Mouse (Mus musculus): ENCODE data around the gene Tsku. TPM values are rescaled to one million over a fixed set of nuclear protein-coding genes. Genes with fewer than 3 reads are reported as not detected.

Gene Tsku
- polyA plus RNA-seq (2012), result not detected in 2 replicates

DNA sequence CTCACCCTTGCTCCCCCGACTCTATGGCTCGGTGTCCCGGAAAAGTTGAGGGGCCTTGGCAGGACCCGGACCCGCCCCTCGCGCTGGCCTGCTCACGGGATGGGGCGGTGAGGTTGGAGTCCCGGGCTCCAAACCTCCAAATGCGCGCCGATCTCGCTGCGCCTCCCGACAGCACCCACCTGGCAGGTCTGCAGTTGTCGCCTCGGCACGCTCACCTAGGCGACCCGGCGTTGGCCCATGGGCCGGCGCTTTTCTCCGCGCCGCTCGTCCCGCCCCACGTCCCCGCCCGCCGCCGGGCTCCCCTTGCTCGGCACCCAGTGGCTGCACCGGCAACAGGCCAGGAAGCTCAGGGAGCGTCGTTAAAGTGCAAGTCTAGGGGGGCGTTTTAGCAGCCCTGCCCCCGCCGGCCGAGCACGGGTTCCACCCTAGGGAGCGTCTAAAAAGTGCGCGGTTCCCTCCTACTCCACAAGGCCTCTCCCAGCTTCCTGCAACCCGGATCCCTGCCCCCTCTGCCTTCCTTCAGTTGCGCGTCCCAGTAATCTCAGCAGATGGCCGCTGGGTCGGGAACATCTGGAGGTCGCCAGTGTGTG lies at the start of gene Tsku:
Tsku (minus strand) TSS at position 266 of the 590 bp plus-strand sequence.
- no peak for TF ChIP-seq GATA1 (IDR thresholded peaks at IDR 0.05; ENCODE audit: low read length)

DNA sequence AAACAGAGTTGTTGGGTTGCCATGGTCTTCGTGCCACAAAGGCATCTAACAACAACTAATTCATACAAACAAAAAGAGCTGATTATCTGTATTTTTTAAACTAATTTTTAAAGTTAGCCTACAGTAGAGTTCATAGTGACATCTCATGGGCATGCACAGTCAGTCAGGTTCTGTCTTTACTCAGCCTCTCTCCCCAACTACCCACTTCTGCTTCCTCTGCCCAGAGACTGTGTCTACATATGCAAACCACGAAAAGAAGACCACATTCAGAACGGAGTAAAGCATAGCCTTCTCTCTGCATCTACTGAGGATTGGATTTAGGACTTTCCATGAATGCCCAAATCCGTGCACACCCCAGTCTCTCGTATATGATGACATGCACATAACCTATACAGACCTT lies 46.5 kb upstream of the Tsku start:
- TF ChIP-seq GATA1 (IDR thresholded peaks at IDR 0.05; ENCODE audit: low read length), result no peak

DNA sequence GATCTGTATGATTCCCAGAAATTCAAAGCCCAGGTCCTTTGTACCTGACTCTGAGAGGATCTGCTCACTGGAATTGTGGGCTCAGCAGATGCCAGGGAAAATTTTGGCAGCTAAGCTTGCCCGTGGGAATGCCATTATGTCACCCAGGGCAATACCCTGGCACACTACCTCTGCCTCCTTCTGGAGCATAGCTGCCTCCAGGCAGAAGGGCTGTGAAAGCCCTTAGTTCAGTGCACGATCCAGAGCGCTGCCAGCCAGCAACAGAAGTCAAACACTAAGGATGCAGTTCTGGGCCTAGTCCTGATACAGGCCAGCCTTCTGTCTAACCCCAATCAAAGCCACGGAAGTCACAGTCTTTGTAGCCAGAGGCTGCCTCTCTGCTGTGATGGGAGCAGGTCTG lies 42.9 kb upstream of the Tsku start:
- no peak for TF ChIP-seq GATA1 (IDR thresholded peaks at IDR 0.05; ENCODE audit: low read length)

DNA sequence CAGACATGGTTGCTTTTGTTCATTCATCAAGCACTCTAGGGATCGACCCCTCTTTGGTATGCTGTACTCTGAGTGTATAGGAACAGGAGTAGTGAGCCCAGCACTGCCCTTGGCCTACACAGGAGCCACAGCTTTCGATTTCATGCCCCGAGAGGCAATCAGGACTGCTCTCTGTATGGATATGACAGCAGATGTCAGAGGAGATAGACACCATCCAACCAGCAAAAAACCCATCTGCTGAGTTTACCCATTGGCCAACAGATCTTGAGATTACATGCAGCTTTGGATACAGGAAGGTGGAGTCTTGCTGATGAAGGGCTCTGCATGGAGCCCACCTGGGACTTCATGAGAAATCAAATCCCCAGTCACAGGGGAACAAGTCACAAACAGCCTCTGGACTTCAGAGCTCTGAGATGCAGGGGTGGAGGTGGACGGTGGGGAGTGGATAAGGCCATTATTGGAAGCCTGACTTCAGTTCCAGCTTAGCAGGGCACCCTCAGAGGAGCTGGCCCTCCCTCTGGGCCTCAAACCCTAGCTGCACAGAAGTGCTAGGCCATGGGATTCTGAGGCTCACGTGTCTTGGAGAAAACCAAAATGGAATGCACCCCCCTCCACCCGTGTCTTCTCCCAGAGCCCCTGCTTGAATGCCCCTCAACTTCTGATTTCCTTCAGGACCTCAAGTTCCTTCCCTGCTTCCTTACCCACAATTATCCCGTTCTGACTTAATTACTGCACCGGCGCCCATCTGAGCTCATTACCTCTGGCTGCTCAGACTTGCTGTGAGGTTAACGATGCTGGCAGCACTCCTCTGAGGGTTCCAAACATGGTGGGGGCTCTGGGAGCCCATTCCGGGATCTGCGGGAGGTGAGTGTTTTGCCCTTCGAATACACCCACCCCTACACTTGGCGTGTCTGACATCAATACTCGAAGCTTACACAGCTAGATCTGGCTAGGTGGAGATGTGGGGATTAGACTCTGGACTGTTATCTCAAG lies 41.8 kb upstream of the Tsku start:
- no peak for TF ChIP-seq GATA1 (IDR thresholded peaks at IDR 0.05; ENCODE audit: low read length)

DNA sequence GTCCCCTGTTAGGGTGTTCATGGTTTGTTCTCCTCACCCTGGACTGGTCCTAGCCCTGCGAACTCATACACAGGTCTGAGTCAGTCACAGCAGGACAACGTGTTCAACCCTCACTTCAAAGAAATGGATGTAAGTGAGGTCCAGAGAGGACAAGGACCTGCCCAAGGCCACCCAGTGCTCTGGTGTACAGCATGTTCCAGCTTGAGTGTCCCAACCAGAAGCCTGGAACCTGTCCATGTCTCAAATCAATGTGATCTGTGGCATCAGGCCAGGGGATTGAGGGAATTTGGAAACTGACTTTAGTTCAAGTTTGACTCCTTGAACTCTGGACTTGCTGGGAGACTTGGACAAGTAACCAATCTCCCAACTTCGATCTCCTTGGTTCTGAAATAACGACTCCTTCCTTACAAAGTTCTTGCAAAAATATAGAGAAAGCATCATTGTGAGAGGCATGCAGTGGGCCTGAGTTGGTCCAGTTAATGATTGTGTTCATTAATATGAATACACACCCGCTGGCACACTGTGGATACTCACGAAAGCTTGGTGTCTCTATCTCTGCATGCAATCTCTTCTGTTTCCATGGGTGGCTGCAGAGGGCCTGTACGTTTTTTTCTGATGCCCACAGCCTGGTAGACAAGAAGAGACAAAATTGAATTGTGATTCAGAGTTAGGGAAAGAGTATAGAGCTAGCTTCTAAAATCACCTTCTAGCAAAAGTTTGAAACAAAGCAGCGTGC lies 31.5 kb upstream of the Tsku start:
- TF ChIP-seq GATA1 (IDR thresholded peaks at IDR 0.05; ENCODE audit: low read length), result no peak

DNA sequence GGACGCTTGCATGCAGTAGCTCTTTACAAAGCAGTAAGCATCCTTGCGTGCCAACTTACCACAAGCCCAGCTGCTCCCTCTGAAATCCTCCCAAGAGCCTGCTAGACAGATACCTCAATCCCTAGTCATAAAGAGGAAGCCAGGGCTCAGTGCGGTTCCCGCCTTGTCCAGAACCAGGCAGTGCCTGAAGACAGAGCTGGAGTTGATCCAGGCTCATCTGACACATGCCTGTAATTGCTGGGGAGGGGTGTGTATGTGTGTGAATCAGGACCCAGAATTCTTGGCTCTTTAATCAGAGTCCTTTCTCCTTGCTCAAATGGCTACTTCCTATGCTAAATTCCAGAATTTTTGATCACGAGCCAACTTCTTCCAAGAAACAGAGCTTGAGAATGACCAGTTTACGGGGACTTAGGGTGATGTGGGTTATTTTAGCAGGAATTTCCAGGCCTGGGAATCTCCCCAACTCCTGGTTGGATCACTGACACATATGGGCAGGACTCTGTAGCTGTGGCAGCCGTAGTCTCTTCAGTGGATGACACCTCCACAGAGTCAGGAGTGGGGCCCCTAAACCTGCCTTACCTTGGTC lies 30.3 kb upstream of the Tsku start:
- no peak for TF ChIP-seq GATA1 (IDR thresholded peaks at IDR 0.05; ENCODE audit: low read length)

DNA sequence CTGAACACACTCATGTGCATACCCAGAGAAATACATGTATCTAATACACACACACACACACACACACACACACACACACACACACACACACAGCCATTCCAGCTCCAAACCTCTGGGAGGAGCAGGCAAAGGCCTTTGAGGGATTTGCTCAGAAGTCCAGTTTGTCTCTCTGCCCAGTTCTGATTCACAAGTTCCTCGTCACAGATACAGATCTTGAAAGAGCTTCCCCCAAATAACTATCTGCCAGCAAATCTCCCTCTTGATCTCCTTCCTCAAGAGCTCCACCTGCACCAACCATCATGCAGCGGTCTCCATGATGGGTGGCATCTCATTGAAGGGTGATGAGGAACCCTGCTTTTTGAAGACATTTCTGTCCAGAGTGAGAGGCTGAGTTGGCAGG lies 29.4 kb upstream of the Tsku start:
- no peak for TF ChIP-seq GATA1 (IDR thresholded peaks at IDR 0.05; ENCODE audit: low read length)

DNA sequence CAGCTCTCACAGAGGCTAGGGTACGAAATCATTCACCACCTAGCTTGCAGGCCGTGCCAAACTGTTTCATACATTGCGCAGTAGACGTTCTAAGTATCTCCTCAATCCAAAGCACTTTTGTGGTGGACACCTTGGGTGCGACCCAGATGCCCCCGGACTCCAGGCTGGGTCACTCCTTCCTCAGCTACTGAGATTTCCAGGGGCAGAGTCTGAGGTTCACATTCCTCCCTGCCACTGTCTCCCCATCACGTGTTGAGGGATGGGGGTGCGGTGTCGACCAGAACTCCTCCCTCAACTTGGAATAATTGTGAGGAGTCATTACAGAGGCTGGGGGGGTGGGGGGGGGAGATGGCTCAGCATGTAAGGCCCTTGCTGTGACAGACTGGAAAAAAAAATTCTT lies 28.5 kb upstream of the Tsku start:
- TF ChIP-seq GATA1 (IDR thresholded peaks at IDR 0.05; ENCODE audit: low read length), result no peak

DNA sequence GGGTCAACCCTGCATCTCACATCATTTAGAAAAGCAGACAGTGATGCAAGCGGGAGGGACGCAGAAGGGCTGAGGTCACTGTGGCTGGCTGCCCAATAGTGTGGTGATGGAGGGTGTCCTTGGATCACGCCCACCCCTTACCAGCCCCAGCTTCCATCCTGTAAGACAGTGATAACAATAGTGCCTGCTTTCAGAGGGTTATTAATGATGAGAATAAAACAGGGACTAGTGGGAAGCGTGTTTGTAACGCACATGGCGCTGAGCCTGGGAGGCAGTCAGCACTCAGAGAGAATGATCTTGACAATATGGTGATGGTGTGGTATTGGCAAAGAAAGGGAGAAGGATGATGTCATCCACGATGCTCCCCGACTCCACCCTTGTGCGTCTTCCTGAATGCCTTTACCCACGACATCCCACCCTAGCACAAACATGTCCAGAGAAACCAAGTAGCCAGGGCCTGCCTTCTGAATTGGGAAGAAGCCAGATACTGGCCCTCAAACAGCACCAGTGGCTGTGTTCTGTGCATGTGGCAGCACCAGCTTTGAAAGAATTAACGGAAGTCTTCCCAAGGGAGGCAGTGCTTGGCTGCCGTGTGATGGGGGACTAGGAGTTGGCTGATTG lies 27.9 kb upstream of the Tsku start:
- no peak for TF ChIP-seq GATA1 (IDR thresholded peaks at IDR 0.05; ENCODE audit: low read length)

DNA sequence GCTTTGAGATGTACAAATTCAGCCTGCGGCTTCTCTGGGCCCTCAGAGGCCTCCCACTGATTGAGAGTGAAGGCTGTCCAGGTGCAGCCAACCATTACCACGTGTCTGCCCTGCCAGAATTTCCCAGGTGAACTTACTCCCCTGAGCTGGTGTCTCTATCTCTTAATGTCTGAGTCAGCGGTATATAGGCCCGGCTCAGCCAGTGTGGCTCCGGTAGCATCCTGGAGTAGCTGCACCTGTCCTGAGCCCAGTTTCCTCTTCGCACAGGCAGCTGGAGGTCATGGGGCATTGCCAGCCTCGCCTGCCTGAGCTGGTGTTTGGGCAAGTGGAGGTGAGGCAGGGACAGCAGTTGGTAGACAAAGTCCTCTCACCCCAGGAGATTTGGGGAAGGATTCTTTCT lies 26.1 kb upstream of the Tsku start:
- TF ChIP-seq GATA1 (IDR thresholded peaks at IDR 0.05; ENCODE audit: low read length), result no peak

DNA sequence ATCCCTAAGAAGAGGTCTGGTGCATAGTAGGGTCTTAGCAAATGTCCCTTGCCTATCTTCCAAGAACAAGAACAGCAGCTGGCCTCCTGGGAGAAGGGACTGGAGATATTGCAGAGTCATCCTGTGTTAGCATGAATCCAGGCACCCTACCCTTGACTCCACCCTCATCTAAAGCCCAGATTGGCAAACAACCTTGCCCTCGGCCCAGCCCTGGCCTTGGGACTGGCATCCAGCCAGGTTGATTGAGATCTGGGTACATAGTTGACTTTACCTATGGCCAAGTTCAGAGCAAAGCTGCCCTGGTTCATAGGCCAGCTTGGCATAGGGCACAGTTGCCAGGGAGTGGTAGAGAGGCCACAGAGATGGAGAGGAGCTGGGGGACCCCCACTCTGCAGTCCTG lies 24.0 kb upstream of the Tsku start:
- no peak for TF ChIP-seq GATA1 (IDR thresholded peaks at IDR 0.05; ENCODE audit: low read length)

DNA sequence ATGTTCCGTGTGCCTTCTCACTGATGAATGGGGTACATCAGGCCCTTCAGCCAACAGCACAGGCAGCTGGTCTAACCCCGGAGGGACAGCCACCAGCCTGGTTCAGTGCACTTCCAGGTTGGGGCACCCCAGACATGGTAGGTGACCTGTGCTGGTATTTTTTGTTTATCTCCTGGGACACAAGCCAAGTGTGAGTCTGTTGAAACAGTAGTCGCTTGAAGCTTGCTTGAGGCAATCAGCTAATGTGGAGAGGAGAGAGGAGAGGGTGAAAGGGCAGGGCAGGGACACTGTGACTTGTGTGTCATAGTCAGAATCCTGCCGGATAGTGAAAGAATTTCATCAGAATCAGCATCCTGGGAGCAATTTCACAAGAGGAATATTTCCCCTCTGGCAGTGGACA lies 22.2 kb upstream of the Tsku start:
- no peak for TF ChIP-seq GATA1 (IDR thresholded peaks at IDR 0.05; ENCODE audit: low read length)

DNA sequence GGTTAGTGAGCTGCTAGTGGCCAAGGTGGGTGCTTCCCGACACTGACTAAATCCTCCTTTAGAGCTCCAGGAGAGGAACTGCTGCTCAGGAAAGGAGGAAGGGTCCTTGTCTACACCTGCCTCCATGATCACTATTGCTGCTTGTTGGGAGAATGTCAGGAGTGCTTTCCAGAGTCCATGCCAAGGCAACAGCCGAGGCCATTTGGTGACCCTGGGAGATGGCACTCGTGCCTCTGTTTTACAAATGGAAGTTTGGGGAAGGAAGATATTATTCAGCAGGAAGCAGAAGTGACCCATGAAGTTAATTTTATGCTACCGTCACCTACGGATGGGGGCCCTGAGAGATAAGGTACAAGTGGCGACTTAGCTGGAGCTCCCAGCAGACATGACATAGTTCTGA lies 21.7 kb upstream of the Tsku start:
- no peak for TF ChIP-seq GATA1 (IDR thresholded peaks at IDR 0.05; ENCODE audit: low read length)

DNA sequence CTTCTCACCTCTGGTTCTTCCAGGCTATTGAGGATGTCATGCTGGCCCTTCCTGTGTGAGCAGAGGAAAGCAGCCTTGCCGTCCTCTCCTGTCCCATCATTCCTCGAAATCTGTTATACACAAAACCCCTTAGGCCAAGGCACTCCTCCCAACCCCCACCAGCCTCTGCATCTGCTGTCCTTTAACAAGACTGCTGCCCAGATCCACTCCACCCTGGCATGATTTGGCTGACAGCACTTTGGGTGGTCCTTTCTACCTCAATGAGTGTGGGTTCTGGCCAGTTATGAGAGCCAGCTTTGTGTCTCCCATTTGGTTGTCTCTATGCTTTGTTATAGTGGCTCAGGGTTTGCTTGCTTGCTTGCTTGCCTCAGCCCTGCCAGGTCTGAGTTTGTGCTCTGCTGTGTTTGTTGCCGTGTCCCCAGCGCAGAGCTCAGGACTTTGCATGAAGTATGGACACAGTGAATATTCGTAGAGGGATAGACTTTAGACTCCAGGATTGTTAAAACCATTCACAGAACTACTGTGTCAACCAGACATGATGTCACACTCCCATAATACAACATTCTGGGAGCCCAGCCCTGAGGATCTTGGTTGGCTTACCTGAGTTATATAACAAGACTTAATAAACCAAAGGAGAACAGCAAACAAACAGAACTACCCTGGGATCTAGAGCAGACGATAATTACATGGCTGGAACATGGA lies 19.2 kb upstream of the Tsku start:
- no peak for TF ChIP-seq GATA1 (IDR thresholded peaks at IDR 0.05; ENCODE audit: low read length)

DNA sequence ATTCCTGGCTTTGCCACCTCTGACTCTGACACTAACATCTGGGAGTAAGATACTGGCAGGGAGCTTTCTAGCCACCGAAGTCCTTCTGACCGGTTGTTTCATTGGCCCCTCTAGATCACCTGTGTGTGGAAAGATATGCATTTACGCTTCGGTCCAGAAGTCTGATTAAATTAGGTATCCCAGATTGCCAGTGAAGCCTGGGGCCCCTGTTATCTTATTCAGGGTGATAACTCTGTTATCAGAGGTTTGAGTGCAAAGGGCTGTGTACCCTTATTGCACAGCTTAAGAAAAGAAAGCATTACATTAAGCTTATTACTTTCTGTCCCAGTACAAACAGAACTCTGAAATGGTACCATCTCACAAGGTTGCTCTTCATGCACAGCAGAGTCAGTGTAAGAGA lies 18.1 kb upstream of the Tsku start:
- TF ChIP-seq GATA1 (IDR thresholded peaks at IDR 0.05; ENCODE audit: low read length), result no peak
